Mouse (Mus musculus) erythroblast, adult 5-6 weeks (primary cell): ENCODE data around the gene Frmd5. TPM values are rescaled to one million over a fixed set of nuclear protein-coding genes. Genes with fewer than 3 reads are reported as not detected.
A peak's percentile ranks its signal among the peaks of the same experiment; 100 is the strongest.
"Not testable (repeated sequence)": the region's sequence is repeated elsewhere in the genome, so short reads cannot be mapped to it uniquely, and the experiment has no call there.

Experiments used
- ATAC-seq: replicated peaks from 2 replicates; pipeline ENCODE4 v1.8.0; 2016; ENCODE audit warnings: moderate number of reproducible peaks, mild to moderate bottlenecking, moderate TSS enrichment, inconsistent platforms; ENCODE audit not compliant: poor library complexity, low FRiP score, severe bottlenecking
- total RNA-seq, 2 experiments: library from RNA; stranded (forward) in 1 of 2; stranded (reverse) in 1 of 2; fragments of 150-400 nt in 1 of 2; fragments of 200-764, 138-1000 nt in 1 of 2; gene quantifications; 2 replicates each; pipeline versions ENCODE4 v1.2.3 to v1.2.4; 2015 to 2017; ENCODE audit warnings: low replicate concordance in 2 of 2

The Frmd5 gene
- total RNA-seq, 2 experiments from 2014 or later = not detected

DNA sequence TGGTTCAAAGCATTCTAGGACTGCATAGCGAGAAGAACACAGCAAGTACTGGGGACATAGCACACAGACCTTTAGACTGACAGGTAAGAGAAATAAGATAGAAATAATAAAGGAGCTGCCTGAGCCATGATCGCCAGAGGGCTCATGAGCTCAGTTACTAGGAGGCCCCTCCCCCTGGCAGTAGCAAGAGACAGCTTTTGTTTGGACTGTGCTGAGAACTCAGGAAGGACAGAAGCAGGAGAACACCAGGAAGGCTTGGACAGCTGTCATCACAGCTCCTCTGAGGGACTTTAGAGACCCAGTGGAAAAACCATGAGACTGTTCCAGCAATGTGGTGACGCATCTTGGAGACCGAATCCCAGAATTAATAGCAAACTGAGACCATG, 218.6 kb downstream of the Frmd5 start:
- no peak for ATAC-seq

DNA sequence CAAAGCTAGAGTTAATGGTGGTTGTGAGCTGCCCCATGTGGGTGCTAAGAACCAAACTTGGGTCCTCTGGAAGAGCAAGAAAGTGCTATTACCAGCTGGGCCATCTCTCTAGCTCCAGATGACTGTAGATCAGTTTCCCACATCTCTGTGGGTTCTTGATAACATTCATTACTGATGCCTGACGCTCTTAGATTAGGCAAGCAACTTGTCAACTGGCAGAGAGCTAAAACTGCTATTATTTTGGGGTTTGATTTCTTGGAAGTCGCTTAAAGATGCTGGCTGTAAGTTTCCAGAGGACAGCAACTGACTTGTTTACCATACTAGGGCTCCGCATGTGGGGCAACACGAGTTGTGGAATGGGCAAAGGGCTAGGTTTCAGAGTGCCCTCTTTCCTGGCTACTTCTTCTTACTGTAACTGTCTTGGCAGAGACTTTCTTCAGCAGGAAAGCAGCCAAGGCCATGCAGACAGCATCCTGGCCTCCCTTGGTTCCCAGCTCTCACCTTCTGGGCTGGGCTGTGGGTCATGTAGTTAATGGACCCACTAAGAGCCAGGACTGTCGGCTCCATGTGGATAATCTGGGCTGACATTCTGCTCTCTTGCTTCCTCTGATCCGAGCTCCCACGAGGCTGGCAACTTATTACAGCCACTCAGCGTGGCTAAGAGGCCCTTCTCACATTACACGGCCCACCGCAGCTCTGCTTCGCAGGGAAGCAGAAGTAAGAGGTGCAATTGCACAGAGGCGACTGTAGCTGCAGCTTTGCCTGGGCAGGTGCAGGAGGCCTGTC, 219.2 kb downstream of the Frmd5 start:
- no peak; the same call in 1 of the 2 replicates for ATAC-seq

DNA sequence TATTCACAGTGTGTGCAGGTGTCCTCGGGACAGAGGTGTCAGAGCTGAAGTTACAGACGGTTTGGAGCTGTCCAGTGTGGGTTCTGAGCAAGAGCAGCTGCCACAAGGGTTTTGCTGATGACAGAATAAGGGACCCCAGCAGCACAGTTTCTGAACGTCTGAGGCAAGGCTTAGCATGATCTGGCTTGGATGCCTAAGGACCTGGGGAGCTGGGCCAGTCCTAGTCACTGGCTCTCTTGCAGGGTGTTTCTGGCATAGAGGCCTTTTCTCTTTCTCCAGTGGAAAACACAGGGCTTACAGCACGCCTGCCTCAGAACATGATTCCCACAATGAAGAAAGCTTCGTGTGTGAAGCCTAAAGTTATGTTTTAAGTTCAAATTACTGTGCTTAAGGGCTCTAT, 222.2 kb downstream of the Frmd5 start:
- no peak for ATAC-seq

DNA sequence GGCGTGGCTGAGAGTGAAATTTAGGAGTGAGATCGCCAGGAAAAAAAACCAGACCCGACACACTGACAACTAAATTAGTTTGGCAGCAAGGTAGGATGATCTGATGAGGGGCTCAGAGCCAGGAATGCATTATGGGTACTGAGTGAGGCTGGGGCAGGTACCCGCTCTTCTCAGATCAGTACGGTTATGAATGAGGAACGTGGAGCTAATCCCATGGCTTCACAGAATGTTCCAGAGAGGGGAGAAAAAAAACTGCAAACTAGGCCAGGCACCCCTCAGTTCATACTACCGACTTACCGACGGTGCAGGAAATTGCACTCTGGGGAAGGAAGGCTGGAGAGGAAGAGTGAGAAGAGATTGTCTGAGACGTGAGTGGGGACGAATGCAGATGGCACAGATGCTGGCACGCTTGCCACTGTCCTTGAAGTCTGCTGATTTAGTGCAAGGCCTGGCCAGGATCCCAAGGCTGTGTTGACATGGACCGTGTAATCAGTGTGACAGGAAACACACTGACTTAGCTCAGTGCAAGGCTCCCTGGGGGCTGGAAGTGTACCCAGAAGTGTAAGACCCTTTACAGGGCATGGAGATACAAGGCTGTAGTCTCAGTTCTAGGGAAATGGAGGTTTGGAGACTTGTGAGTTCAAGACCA, 223.3 kb downstream of the Frmd5 start:
- no peak for ATAC-seq

DNA sequence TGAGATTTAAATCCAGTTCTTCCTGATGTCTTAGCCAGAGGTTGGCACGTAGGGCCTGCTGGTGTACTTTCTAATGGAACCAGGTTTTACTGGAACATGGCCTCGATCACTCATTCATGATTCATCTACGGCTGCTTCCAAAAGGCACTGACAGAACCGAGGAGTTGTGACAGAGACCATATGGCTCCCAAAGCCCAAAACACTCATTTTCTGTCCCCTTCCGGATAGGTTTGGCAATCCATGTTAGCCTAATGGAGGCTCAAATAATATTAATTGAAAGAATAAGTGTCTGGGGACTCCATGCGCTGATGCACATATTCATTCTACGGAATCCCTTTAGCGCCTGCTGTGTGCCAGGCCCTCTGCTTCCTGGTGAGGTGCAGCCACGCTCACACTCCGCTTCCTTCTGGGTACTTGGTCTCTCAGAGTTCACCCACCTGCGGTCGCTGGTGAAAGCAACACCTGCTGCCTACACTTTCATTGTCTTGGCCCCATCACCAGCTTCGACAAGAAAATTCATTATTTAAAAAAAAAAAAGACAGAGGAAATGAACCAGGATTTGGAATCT, 224.0 kb downstream of the Frmd5 start:
- no peak for ATAC-seq

DNA sequence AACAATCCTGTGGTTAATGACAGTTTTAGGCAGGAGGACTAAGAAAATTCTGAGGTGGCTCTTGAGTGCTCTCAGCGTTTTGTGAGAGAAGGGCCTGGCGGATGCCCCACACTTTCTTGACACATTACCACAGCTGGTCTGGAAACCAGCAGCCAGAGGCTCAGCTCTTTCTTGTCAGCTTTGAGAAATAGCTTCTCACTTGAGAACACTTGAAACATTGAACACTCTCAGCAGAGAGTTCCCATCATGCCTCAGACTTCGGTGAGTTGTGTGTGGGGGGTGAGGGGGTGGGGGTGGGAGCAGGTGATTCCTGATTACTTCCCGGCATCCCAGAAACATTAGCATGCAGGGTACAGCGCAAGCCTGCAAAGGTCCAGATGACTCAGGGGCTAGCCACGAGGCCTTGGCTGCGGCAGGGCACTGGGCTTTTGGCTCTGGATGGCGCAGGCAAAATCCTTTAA, 231.1 kb downstream of the Frmd5 start:
- no peak for ATAC-seq

DNA sequence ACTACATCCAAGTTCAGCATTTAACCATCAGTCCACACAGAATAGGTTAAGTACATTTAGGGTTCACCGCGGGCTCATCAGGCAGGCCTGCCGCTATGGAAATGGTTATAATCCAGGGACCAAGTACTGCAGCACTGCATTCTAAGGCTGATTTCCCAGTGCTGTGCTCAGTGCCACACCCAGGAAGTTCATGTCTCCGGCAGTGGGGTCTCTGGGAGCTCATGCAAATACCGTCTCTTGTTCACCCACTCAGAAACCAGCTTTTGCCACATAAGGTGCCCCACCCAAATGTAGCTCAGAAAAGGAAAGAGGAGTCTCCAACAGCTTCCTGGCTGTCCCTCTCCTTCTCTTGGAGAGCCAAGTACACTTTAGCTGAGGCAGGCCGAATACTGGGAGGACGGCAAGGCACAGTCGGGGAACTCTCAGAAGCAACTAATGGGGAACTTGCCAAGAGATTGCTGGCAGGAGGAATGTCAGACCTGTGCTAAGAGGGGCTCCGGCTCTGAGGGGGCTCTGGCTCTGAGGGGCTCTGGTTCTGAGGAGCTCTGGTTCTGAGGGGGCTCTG, 232.7 kb downstream of the Frmd5 start:
- no peak for ATAC-seq

DNA sequence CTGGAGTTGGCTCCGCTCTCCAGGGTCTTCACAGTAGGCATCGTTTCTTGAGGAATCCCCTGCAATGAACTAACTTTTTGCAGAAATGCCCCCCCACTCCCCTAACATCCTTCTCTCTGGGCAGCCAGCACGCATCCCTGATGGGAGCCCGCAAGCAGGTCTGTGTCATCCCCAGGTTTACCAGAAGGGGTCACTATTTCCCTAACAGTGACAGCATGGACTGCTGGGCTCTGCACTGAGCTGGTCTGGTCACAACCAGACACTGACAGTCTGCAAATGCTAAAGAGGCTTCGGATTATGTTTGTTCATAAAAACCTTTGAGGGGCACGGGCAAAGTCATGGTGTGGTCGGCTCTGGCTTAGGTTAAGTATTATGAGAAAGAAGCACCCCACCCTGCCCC, 235.1 kb downstream of the Frmd5 start:
- peak; percentile 81 for ATAC-seq

DNA sequence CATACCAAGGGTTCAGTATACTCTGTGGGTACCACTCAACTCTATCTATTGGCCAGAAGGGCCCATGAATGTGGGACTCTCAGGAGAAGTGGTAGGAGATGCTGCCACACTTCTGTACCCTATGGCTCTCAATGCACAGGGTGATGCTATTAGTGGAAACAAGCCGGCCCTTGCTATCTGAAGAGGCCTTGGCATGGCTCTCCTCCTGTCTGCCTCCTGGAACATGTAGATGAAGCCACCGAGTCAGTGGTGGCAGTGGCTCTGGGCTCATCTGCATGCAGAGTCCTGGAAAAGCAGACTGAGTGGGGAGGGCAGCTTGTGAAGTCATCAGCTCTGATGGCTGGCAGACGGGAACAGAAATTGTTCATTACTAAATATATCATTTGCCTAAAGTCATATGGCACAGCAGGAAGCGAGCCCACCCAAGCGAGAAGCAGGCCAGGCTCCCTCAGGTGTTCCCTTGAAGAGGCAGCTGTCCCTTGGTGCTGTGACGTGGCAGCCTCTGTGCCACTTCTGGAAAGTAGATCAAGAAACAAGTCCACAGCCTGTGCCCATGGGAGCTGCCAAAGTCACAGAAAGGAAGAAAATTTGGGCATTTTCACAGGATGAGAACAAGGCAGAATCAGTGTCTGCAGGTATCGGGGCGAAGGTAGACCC, 235.8 kb downstream of the Frmd5 start:
- no peak for ATAC-seq

DNA sequence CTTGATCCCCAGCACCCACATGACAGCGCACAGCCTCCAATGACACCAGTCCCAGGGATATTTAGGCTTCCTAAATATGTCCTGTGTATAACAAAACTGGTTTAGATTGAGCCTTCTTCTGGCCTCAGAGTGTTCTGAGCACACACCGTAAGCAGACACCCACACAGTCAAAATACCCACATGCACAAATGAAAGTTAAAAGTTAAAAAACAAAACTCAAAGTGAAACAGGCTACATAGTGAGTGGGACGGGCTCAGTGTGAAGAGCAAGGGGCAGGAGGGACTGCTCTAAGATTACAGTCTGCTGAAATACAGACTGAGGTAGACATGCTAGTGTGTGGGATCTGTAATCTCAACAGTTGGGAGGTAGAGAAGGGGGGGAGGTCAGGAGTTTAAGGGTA, 236.8 kb downstream of the Frmd5 start:
- ATAC-seq = no peak

DNA sequence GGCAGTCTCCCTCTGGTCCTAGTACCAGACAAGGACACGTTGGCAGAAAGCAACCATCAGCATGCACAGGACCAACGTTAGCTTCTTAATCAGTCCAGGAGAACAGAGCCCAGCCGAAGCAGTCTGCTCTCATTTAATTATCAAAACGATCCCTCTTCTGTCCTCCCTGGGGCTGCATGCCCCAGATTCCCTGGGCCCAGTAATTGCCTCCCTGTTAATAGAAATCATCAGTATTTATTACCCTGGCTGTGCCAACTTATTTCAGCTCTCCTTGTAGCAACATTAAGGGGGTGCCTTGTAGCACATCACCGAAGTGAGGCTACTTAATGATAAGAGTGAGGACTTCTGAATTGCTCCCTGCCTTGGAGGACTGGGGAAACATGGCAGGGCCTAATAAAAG, 241.0 kb downstream of the Frmd5 start:
- ATAC-seq = no peak

DNA sequence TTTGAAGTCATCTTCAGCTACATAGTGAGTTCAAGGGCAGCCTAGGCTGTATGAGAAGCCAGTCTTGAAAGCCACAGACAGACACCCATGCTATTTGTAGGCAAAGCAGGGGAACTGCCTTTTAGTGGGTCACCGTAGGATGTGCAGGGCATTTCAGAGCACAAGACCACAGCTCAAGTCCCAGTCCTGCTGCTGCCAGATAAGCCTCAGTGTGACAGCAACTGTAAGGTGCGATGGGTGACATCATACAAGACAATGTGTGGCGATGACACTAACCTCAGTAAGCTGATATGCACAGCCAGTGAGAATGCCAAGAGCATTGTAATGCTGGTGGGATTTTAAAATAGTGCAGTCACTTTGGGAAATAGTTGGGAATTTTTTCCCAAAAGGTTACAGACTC, 243.8 kb downstream of the Frmd5 start:
- ATAC-seq = no peak

DNA sequence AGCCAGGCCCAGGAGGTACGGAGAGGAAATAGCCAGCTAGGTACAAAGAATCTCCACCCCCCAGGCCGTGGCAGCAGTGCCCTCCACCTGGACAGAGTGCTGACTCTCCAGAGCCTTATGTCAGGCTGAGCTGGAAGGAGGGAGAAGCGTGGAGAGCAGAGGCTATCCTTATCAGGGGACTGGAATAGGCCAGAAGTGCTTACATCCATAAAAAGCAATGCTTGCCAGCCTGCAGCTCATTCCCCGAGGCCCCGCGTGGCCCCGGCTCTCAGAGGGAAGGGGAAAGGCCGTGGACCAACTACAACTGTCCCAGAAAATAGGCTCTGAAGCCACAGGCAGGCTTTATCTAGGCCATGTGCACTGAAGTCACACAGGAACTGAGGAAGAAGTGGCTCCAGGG, 255.6 kb downstream of the Frmd5 start:
- ATAC-seq = no peak

DNA sequence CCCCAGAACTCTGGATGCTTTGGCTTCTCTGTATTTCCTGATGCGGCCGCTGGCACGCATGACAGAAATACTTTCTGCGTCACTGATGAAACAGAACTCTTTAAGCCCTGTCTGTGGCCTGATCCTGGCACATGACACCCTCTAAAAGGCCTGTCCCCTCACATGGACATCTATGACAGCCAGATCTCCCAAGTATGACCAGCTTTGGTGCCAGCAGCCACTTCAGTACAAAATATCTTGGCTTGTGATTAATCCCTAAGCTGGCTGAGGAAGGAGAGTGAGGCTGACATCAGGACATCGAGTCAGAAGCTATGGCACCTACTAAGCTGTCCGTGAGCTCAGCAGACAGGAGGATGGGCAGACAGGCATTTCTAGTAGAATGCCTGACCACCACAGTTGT, 257.3 kb downstream of the Frmd5 start:
- ATAC-seq = no peak

DNA sequence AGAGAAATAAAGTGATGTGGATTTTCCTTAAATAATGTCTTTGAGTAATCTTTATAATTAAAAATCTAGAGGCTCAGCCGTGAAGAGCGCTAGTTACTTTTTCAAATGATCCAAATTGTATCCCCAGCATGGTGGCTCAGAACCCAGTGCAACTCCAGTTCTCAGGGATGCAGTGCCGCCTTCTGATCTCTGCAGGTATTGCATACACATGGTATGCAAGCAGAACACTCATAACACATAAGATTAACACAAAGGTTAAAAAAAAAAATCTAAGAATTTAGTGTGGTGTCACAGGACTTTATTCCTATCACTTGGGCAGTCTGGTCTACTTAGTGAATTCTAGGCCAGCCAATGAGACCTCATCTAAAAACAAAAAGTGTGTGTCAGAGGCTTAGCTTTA, 262.1 kb downstream of the Frmd5 start:
- ATAC-seq = no peak

DNA sequence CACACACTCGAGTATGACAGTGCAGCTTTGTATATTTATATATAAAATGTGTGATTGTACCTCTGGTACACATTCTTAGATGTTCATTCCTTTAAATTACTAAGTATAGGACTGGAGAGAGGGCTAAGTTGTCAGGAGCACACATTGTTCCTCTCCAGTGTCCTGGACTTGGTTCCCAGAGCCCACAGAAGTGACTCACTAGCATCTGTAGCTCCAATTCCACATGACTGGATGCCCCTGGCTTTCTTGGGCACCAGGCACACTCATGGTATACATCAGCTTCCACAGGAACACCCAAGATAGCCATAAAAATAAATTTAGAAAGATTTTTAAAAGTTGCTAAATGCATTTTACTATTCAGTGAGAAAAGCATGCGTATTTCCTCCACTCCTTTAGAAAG, 281.8 kb downstream of the Frmd5 start:
- no peak for ATAC-seq

DNA sequence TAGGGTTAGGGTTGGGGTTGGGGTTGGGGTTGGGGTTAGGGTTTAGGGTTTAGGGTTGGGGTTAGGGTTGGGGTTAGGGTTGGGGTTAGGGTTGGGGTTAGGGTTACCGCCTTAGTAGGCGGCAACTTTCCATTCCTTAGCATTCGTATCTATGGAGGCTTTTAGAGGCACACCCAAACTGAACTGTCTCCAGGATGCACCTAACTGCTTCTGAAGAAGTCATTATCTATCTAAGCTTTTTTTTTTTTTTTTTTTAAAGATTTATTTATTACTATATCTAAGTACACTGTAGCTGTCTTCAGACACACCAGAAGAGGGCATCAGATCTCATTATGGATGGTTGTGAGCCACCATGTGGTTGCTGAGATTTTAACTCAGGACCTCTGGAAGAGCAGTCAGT, 284.1 kb downstream of the Frmd5 start:
- ATAC-seq = not testable (repeated sequence)

DNA sequence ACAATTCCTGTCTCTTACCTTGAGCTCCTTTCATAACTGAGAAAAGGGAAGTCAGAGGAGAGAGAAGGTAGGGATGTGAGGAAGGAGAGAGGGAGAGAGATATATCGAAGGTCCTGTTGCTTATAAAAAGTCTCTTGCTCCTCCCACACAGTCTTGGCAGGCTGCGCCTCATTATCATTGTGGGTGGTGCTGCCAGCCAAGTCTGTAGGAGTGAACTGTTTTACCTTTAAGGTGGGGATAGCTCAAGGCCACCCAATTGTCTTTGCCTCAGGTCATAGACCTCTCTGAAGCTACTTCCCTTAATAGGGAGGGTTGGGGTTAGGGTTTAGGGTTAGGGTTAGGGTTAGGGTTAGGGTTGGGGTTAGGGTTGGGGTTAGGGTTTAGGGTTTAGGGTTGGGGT, 284.9 kb downstream of the Frmd5 start:
- no peak for ATAC-seq

DNA sequence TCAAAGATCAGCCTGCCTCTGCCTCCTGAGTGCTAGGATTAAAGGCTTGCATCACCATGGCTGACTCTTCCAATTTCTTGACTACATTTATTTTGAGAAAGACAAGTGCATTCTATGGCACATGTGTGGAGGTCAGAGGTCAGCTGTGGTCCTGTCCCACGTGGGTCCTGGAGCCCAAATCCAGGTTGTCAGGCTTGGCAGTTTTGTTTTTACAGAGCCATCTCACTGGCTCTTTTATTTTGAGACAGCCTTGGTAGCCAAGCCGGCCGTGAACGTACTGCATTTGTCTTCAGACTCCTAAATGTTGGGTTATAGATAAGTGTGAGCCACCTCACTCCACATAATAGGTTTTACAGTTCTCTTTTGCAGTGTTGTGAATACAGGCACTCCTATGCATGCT, 288.2 kb downstream of the Frmd5 start:
- ATAC-seq = not testable (repeated sequence)

DNA sequence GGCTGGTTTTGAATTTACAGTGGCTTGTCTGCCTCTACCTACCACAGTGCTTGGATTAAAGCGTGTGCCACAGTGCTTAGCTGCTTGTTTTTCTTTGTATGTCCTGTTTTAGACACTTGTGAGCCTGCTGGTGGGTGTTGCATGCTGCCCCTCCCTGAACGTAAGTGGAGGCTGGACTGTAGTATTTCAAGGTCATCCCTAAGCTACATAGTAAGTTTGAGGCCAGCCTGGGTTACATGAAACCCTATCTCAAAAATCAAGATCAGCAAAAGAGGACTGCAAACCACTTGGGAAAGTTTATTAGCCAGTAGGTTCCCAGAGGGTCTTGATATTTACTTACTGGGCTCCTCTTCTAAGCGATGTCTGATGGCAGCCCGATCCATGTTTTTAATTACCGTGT, 288.8 kb downstream of the Frmd5 start:
- no peak for ATAC-seq
